Mouse (Mus musculus): ENCODE measurements around the gene Rce1.

DNA sequence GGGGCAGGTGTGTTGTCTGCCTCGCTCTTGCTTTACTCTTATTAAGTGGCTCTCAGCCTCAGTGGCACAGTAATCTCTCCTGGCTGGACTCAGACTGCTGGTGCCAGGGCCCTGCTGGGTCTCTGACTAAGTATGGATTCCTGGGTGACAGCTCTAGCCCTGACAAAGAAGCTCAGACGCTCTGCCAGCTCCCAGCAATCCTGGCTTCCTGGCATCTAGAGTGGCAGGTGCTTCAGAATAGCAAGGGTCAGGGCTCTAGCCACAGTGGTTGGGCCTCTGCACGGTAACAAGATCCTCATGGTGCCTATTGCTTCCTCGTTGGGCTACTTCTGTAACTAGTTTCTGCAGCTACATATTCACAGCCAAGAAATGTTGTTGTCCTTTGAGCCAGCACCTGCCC, 15.3 kb downstream of the Rce1 start:
- TF ChIP-seq CTCF (conservative IDR thresholded peaks at IDR 0.05; ENCODE audit: low read length) (no peak), POU5F1 (IDR thresholded peaks at IDR 0.05; ENCODE audit: borderline replicate concordance, low read length) (no peak), NANOG (IDR thresholded peaks at IDR 0.05; ENCODE audit: borderline replicate concordance, low read length) (no peak)

Measured in E14TG2a.4 (cell line).